Mouse (Mus musculus) right cerebral cortex, postnatal 4 days (tissue): ENCODE data around the gene Sdk1.

Experiments used
- DNase-seq: peaks from one replicate; pipeline ENCODE4 v3.0.0-alpha.2; 2022

The Sdk1 gene

DNA sequence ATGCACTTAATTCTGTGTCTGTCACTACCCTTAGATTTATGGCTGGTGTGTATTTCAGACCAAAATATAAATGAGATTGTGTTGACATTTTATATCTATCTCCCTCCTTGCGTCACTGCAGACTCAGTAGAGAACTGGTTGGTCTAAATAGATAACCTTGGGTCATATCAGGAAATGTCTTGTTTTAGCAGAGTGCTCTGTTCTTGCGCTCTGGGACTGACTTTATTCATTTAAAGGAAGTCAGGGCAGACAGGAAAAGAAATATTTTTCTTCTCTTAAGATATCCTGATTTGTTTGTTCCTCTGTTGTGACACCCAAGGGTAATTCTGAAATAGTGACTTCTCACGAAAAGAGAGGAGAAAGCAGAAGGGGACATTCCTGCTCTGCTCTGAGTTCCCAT, 669.2 kb downstream of the Sdk1 start:
- no peak for DNase-seq

DNA sequence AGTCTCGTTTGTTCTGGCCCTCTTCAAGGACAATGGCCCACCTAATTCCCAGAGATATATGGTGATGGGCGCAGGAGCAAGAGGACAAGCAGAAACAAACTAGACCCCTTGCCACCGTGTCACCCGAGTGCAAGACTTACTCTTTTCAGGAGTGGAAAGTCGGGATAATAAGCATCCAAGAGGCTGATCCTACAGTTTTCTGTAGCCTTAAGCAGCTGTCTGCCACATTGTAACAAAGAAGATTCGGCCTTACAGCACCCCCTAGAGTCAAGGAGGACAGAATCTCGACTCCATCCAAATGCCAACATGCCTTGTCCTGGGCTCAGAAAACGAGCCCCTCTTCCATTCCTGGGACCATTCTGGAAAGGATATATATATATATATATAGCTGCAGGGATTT, 669.6 kb downstream of the Sdk1 start:
- DNase-seq: no peak

DNA sequence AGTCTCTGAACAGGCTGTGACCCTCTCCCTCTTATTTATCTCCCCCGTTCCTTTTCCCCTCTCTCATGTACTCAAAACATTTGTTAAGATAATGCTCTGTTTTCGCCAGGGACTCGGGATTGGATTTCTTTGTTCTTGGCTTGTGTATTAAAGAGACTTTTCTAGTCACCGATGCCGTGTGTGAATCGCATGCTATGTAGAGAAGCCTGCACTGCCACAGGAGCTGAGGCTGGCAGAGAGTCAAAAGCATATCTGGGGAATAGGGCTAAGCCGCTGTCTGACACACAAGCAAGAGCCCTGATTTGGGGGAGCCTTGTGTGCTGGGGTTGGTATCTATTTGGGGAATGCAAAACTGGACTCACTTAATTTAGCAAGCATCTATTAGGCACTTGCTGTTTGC, 671.6 kb downstream of the Sdk1 start:
- no peak for DNase-seq

- no peak for DNase-seq
Observed at GRCm38 (mm10) chr5:141916954-141917353, 675.7 kb downstream of the Sdk1 start.

- no peak for DNase-seq
Observed at GRCm38 (mm10) chr5:141939000-141939399, 697.7 kb downstream of the Sdk1 start.

DNA sequence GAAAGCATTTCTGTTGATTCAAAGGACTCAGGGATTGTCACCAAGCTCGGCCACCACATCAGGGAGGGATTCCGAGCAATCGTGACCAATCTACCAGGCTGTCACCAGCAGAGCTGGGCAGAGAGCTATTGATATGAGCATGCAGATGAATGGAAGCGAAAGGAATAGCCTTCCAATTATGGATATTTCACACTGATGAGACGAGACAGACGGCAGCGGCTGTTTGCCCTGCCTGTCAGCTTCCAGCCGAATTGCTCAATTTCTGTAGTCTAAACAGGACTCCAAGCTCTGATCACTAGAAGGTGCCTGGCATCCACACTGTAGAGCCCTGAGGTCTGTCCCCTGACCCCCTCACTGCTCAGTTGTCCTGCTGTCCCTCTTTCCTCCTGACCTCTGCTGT, 699.3 kb downstream of the Sdk1 start:
- no peak for DNase-seq

- no peak for DNase-seq
Observed at GRCm38 (mm10) chr5:141950791-141951190, 709.5 kb downstream of the Sdk1 start.

DNA sequence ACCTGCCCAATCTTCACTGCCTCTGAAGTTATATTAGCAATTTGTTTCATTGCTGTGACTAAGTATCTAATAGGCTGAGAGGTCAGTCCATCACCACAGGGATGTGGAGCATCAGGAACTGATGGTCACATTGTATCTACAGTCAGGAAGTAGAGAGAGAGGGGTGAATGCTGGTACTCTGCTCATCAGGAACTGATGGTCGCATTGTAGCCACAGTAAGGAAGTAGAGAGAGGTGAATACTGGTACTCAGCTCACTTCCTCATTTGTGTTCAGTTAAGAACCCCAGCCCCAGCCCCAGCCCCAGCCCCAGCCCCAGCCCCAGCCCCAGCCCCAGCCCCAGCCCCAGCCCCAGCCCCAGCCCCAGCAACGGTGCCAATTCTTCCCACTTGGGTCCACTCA, 711.0 kb downstream of the Sdk1 start:
- DNase-seq: no peak

GRCm38 (mm10) chr5:141952708-141953490, 711.6 kb downstream of the Sdk1 start:
- DNase-seq: no peak

- DNase-seq: no peak
Observed at GRCm38 (mm10) chr5:141971071-141971470, 729.8 kb downstream of the Sdk1 start.

DNA sequence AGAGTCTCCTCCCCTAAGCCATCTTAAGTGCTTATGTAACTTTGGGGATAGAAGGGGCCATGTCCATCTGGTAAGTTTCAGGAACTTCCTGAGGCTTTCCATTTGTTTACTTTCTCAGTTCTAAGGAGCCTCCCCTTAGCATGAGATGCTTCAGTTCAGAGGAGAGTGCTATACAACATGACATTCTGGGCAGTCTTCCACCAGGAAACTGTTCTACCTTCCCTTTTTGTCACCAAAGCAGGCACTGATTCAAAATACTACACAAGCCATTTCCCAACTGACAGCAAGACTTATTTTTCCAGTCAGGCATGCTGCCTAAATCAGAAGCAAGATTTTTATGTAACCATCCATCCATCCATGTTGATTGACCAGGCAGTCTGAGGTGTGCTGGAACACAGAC, 738.2 kb downstream of the Sdk1 start:
- no peak for DNase-seq

DNA sequence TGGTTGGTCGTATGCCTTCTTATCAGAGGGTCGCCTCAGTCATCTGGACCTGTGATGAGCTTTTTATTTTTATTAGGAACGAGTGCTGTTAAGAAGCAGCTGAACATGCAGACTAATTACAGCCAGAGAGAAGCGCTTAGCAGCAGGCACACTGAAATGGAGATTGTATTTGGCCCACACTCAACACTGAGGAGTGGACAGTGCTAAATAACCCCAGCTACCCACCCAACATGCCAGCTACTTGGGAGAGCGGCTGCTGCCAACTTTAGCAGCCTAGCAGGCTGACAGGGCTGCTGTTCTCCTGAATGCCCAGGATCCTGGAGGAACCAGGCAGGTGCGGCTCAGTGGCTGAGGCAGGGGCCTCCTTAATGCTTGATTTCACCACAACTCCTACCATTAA, 739.5 kb downstream of the Sdk1 start:
- no peak for DNase-seq

DNA sequence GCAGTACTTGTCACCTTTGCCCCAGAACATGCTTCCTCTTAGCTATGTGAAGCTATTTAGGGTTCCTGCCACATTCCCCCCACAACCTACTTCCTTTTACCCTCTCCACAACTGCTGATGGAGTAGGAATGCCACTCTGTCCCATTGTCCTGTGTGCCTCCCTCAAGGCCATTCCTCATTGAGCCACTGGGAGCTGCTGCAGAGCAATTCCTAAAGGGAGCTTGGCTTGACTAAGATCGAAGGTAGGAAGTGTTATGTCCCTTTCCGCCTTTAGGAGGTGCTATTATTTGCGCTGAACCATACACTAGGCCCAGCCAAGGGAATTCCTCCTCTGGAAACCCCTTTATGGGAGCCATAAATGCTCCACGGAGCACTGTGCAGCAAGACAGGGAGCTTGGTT, 743.0 kb downstream of the Sdk1 start:
- no peak for DNase-seq

DNA sequence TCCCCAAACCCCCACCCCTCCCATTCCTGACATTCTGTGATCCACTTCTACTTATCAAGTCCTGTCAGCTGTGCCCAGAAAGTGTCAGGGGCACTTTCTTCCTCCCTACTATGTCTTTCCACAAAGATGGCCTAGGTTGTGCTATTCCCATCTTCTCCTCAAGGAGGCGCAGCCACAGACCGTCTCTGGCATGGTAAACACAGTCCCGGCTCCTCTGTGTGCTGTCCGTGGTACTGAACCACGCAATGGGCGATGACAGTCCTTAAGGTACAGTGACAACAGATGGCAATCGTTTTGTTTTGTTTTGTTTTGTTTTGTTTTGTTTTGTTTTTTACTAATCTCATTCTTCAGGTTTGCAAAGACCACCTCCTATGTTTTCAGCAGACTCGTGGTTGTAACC, 743.7 kb downstream of the Sdk1 start:
- peak; percentile 59 for DNase-seq

DNA sequence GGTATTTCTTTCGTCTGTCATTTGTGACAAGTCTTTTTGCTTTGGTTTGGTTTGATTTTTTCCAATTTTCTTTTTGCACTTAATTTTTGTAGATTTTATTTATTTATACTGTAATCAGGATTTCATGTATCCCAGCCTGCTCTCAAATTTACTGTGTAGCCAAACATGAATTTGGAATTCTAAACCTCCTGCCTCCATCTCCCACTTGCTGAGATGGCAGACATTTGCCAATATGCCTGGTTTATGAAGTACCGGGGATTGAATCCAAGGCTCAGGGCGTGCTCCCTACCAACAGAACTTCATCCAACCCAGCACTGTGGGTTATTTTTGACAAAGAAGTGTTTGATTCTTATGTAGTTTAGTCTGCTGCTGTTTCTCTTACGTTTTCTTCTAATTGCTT, 744.3 kb downstream of the Sdk1 start:
- DNase-seq: no peak

GRCm38 (mm10) chr5:141987287-141987799, 746.1 kb downstream of the Sdk1 start:
- DNase-seq: no peak

GRCm38 (mm10) chr5:141988685-141989084, 747.4 kb downstream of the Sdk1 start:
- DNase-seq: no peak

- DNase-seq: no peak
Observed at GRCm38 (mm10) chr5:141994192-141994591, 752.9 kb downstream of the Sdk1 start.

DNA sequence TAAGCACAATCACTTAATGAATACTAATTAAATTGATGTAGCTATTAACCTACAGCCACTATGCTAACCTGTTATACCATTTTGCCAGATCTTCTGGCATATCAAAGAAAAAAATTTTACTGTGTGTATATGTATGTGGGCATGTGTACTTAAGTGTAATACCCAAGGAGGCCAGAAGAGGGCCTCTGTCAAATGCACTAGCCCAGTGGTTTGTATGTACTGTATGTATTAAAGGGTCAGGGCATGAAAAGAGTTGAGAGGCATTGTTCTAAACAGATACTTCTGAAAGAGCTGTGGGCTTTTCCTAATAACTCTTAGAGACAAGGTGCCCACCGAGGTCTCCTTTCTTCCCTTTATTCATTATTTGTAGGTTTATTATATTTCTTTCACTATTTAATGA, 759.0 kb downstream of the Sdk1 start:
- no peak for DNase-seq

GRCm38 (mm10) chr5:142001131-142001530, 759.8 kb downstream of the Sdk1 start:
- no peak for DNase-seq

- no peak for DNase-seq
Observed at GRCm38 (mm10) chr5:142001973-142002372, 760.7 kb downstream of the Sdk1 start.

- no peak for DNase-seq
Observed at GRCm38 (mm10) chr5:142010189-142010588, 768.9 kb downstream of the Sdk1 start.

- no peak for DNase-seq
Observed at GRCm38 (mm10) chr5:142017001-142017400, 775.7 kb downstream of the Sdk1 start.

DNA sequence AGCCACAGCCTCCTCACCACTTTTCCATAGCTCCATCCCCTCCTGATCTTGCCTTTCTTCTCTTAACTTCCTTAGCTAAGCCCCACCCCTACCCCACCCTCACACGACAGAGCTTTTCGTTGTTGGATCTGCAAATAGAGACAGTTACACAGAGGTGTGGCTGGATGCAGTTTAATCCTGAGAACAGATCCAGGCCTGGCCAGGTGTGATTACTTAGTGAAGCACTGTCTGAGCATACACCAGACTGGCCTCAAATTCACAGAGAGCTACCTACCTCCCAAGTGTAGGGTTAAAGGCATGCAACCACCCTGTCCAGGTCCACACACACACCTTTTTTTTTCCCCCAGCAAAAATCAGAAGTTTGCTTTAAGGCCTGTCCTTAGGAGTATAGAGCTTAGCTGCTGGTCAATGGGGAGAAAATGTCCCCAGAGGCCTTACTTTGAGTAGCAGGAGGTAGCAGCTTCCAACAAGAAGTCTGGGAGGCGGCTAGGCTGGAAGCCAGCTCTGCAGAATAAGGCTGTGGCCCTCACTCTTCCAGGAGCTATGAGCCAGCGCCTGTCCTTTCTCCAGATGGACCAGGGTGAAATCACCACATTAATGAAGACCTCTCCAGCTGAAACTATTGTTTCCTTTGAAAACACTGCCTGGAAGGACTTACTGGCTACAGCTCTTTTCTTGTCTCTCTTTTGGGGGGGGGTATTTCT, 781.7 kb downstream of the Sdk1 start:
- no peak for DNase-seq
